Mouse (Mus musculus) kidney, postnatal 36 days (tissue): ENCODE results near the gene Mfsd4b1.
A peak's percentile ranks its signal among the peaks of the same experiment; 100 is the strongest.
"Not testable (repeated sequence)": the region's sequence is repeated elsewhere in the genome, so short reads cannot be mapped to it uniquely, and the experiment has no call there.

Source experiments
- DNase-seq, 2 experiments: peaks; one replicate each; pipeline ENCODE4 v3.0.0; 2021 to 2022; ENCODE audit warnings: mixed read lengths in 2 of 2

Gene Mfsd4b1

GRCm38 (mm10) chr10:40032897-40033296 is 7.8 kb upstream of the Mfsd4b1 start:
- no peak for DNase-seq

GRCm38 (mm10) chr10:40030716-40031115 is 5.6 kb upstream of the Mfsd4b1 start:
- DNase-seq = no peak

- DNase-seq = no peak
Measured at GRCm38 (mm10) chr10:40029610-40030009, 4.5 kb upstream of the Mfsd4b1 start.

- no peak for DNase-seq
Measured at GRCm38 (mm10) chr10:40028091-40028490, 3.0 kb upstream of the Mfsd4b1 start.

- DNase-seq = no peak
Measured at GRCm38 (mm10) chr10:40026546-40026945, 1.5 kb upstream of the Mfsd4b1 start.

GRCm38 (mm10) chr10:40025560-40025959 is 492 bp upstream of the Mfsd4b1 start:
- no peak for DNase-seq

- DNase-seq = peak in 1 of 2 experiments; percentile 25
Measured at GRCm38 (mm10) chr10:40020401-40020800, 4.7 kb downstream of the Mfsd4b1 start.

GRCm38 (mm10) chr10:40019492-40019891 is 5.6 kb downstream of the Mfsd4b1 start:
- no peak for DNase-seq

- DNase-seq = peak; percentile 57 to 62
Measured at GRCm38 (mm10) chr10:40018261-40018860, 6.7 kb downstream of the Mfsd4b1 start.

GRCm38 (mm10) chr10:40009591-40009990 is 15.5 kb downstream of the Mfsd4b1 start:
- no peak for DNase-seq

- DNase-seq = not testable (repeated sequence)
Measured at GRCm38 (mm10) chr10:40008847-40009246, 16.2 kb downstream of the Mfsd4b1 start.

GRCm38 (mm10) chr10:40007953-40008352 is 17.1 kb downstream of the Mfsd4b1 start:
- DNase-seq = peak; percentile 39 to 51

GRCm38 (mm10) chr10:40006963-40007362 is 18.1 kb downstream of the Mfsd4b1 start:
- DNase-seq = peak in 1 of 2 experiments; percentile 46

GRCm38 (mm10) chr10:40000746-40001145 is 24.3 kb downstream of the Mfsd4b1 start:
- no peak for DNase-seq

- DNase-seq = peak; percentile 63 to 89
Measured at GRCm38 (mm10) chr10:39991155-39991554, 33.9 kb downstream of the Mfsd4b1 start.

- DNase-seq = peak; percentile 85 to 91
Measured at GRCm38 (mm10) chr10:39986466-39986865, 38.6 kb downstream of the Mfsd4b1 start, which contains the start of gene Mfsd4b5. TSS of gene Mfsd4b5 (minus strand) at chr10:39986646.

- peak; percentile 75 to 94 for DNase-seq
Measured at GRCm38 (mm10) chr10:39982604-39983003, 42.5 kb downstream of the Mfsd4b1 start.

GRCm38 (mm10) chr10:39978231-39978630 is 46.8 kb downstream of the Mfsd4b1 start:
- no peak for DNase-seq

GRCm38 (mm10) chr10:39977346-39977745 is 47.7 kb downstream of the Mfsd4b1 start:
- no peak for DNase-seq

GRCm38 (mm10) chr10:39975771-39976170 is 49.3 kb downstream of the Mfsd4b1 start:
- DNase-seq = no peak

- no peak for DNase-seq
Measured at GRCm38 (mm10) chr10:39974982-39975381, 50.1 kb downstream of the Mfsd4b1 start.

- DNase-seq = no peak
Measured at GRCm38 (mm10) chr10:39967512-39967911, 57.6 kb downstream of the Mfsd4b1 start.

GRCm38 (mm10) chr10:39961906-39962305 is 63.2 kb downstream of the Mfsd4b1 start:
- no peak for DNase-seq

GRCm38 (mm10) chr10:39960441-39960822 is 64.6 kb downstream of the Mfsd4b1 start:
- DNase-seq = no peak
